In genomic region chr13:57278580-57278979, GRCm38 (mm10) we compare ENCODE assay signal across 11 mouse cellular contexts.
DNase-seq lines count a peak whose midpoint lies in the region; ATAC-seq and TF ChIP-seq lines count a peak whose summit lies in the region.
"Had no signal": no experiment of that assay in that cellular context is flagged by ENCODE, and none has a peak within 500 bp of the region (broad histone marks: within the 10 kb centered on the region; RNA-seq: fewer than 3 reads in every experiment).

No protein-coding gene starts in this region.

- H3K27me3 ChIP-seq in liver, postnatal 0 days (ENCODE audit: insufficient read depth, low read length), result no peaks in the 10 kb centered on the region
- H3K27me3 ChIP-seq in MEL (ENCODE audit: control insufficient read depth in 1 of 2, insufficient read depth in 2 of 2, low read length in 2 of 2), result no peaks in the 10 kb centered on the region
- no peaks in the 10 kb centered on the region for H3K27me3 ChIP-seq in limb, embryonic 11.5 days (ENCODE audit: control insufficient read depth, insufficient read depth, low read length)
- H3K27me3 ChIP-seq: CH12.LX; hindbrain, embryonic 15.5 days had no signal

- peak; percentile 53 for TF ChIP-seq CTCF in liver, postnatal 0 days (IDR thresholded peaks at IDR 0.05; ENCODE audit: low read depth)
- TF ChIP-seq CTCF in MEL (IDR thresholded peaks at IDR 0.05 in 2 of 3, conservative IDR thresholded peaks at IDR 0.05 in 1 of 3; ENCODE audit: control insufficient read depth in 1 of 3, insufficient read depth in 1 of 3, low read depth in 2 of 3, low read length in 3 of 3, poor library complexity in 1 of 3, severe bottlenecking in 1 of 3), result peak in 1 of 3 experiments; percentile 14; a peak in 2 of 6 replicates

- TF ChIP-seq POLR2A in MEL (IDR thresholded peaks at IDR 0.05; ENCODE audit: control insufficient read depth in 1 of 2, insufficient read depth in 1 of 2, low read depth in 1 of 2, low read length in 2 of 2, poor library complexity in 1 of 2), result no peak

- no peak for TF ChIP-seq EP300 in liver, postnatal 0 days (IDR thresholded peaks at IDR 0.05; ENCODE audit: low read depth)
- TF ChIP-seq EP300 in MEL (IDR thresholded peaks at IDR 0.05; ENCODE audit: low read depth in 1 of 2, low read length in 2 of 2), result no peak

- H3K79me2 ChIP-seq in MEL (ENCODE audit: control insufficient read depth, insufficient read depth, low read length, poor library complexity), result no peaks in the 10 kb centered on the region

- no peak overlapping the region for H3K27ac ChIP-seq in liver, postnatal 0 days (ENCODE audit: low read depth)
- H3K27ac ChIP-seq in MEL (ENCODE audit: control insufficient read depth, low read depth, low read length), result no peak overlapping the region
- H3K27ac ChIP-seq in limb, embryonic 11.5 days (replicated peaks; ENCODE audit: low read depth, low read length), result no peak overlapping the region
- H3K27ac ChIP-seq: hindbrain, embryonic 15.5 days had no signal

- no peak overlapping the region for H3K4me2 ChIP-seq in liver, postnatal 0 days (ENCODE audit: low read depth, low read length)
- no peak overlapping the region for H3K4me2 ChIP-seq in limb, embryonic 11.5 days (ENCODE audit: low read depth, severe bottlenecking)
- H3K4me2 ChIP-seq: hindbrain, embryonic 15.5 days had no signal

- H3K4me1 ChIP-seq in liver, postnatal 0 days (ENCODE audit: insufficient read depth), result no peaks in the 10 kb centered on the region
- no peaks in the 10 kb centered on the region for H3K4me1 ChIP-seq in MEL (ENCODE audit: control insufficient read depth in 1 of 2, insufficient read depth in 2 of 2, low read length in 2 of 2)
- 0 out of 2 replicates have a peak, but pooled peaks cover 5% of the 10 kb centered on the region for H3K4me1 ChIP-seq in limb, embryonic 11.5 days (ENCODE audit: control insufficient read depth, insufficient read depth, low read length)

- 10% methylated on average over 2 of the region's 2 CpGs for WGBS in liver, postnatal 0 days (ENCODE audit: insufficient replicate concordance)
- 9% methylated on average over 2 of the region's 2 CpGs for WGBS in limb, embryonic 11.5 days

- no peak overlapping the region for H3K4me3 ChIP-seq in liver, postnatal 0 days (ENCODE audit: low read depth, low read length)
- H3K4me3 ChIP-seq in MEL (ENCODE audit: control insufficient read depth in 1 of 2, insufficient read depth in 1 of 2, low read depth in 2 of 2, low read length in 2 of 2), result no peak overlapping the region
- no peak overlapping the region for H3K4me3 ChIP-seq in limb, embryonic 11.5 days (ENCODE audit: low read depth, low read length)
- H3K4me3 ChIP-seq: hindbrain, embryonic 15.5 days had no signal

- no peak overlapping the region for H3K9ac ChIP-seq in liver, postnatal 0 days (replicated peaks)
- no peak overlapping the region for H3K9ac ChIP-seq in MEL (ENCODE audit: control insufficient read depth, low read depth, low read length, poor library complexity, severe bottlenecking)
- no peak overlapping the region for H3K9ac ChIP-seq in limb, embryonic 11.5 days (ENCODE audit: low read length)
- H3K9ac ChIP-seq: hindbrain, embryonic 15.5 days had no signal

- peak; percentile 74 for DNase-seq in embryo, embryonic 10 days (ENCODE audit: low spot score)
- DNase-seq in embryo, embryonic 9.5 days (ENCODE audit: extremely low spot score), result no peak
- DNase-seq in liver, postnatal 0 days, result no peak
- DNase-seq in liver, result no peak
- peak; percentile 3 for DNase-seq in MEL (ENCODE audit: low read depth, low spot score)
- DNase-seq in limb, embryonic 11.5 days (ENCODE audit: low spot score), result peak; percentile 55
- no peak for DNase-seq in right cerebral cortex, postnatal 14 days
- DNase-seq in thymus, postnatal 25 days, result no peak

- no peak for TF ChIP-seq RAD21 in MEL (IDR thresholded peaks at IDR 0.05; ENCODE audit: low read depth, low read length)

- no peak for ATAC-seq in liver, postnatal 0 days
- no peak for ATAC-seq in limb, embryonic 11.5 days (ENCODE audit: insufficient number of reproducible peaks, low FRiP score, low TSS enrichment, low read depth)
- ATAC-seq: forebrain, embryonic 16.5 days had no signal

- H3K36me3 ChIP-seq in liver, postnatal 0 days (replicated peaks; ENCODE audit: insufficient read depth, low read length), result no peaks in the 10 kb centered on the region
- H3K36me3 ChIP-seq in MEL (ENCODE audit: control insufficient read depth in 1 of 2, insufficient read depth in 2 of 2, low read length in 2 of 2), result no peaks in the 10 kb centered on the region
- no peaks in the 10 kb centered on the region for H3K36me3 ChIP-seq in limb, embryonic 11.5 days (ENCODE audit: control insufficient read depth, insufficient read depth, low read length)
- H3K36me3 ChIP-seq: hindbrain, embryonic 15.5 days had no signal

- no peaks in the 10 kb centered on the region for H3K9me3 ChIP-seq in liver, postnatal 0 days (ENCODE audit: low read length)
- no peaks in the 10 kb centered on the region for H3K9me3 ChIP-seq in MEL (replicated peaks; ENCODE audit: insufficient read depth, low read length)
- H3K9me3 ChIP-seq in limb, embryonic 11.5 days (ENCODE audit: control insufficient read depth, low read length), result no peaks in the 10 kb centered on the region
- H3K9me3 ChIP-seq: hindbrain, embryonic 15.5 days had no signal

TF ChIP-seq in MEL, 35 proteins besides CTCF, POLR2A, EP300 and RAD21:
- TF ChIP-seq CHD1 (IDR thresholded peaks at IDR 0.05; ENCODE audit: low read depth, low read length) (no peak), MXI1 (IDR thresholded peaks at IDR 0.05; ENCODE audit: low read depth, low read length) (no peak), MAX (IDR thresholded peaks at IDR 0.05; ENCODE audit: low read length) (no peak), ETS1 (IDR thresholded peaks at IDR 0.05; ENCODE audit: low read depth, low read length) (no peak), POLR2AphosphoS5 (IDR thresholded peaks at IDR 0.05; ENCODE audit: borderline replicate concordance, low read depth, low read length) (no peak), MYC (IDR thresholded peaks at IDR 0.05; ENCODE audit: low read depth, low read length) (no peak), BHLHE40 (IDR thresholded peaks at IDR 0.05; ENCODE audit: borderline replicate concordance, low read depth, low read length) (no peak), ZMIZ1 (IDR thresholded peaks at IDR 0.05; ENCODE audit: low read depth, low read length) (no peak)

Comparison
In these comparisons a context has a peak if more than half of its experiments do, and no peak if none do; other contexts are left out.
1. DNase-seq: peak in embryo, embryonic 10 days (single experiment), MEL (single experiment) and limb, embryonic 11.5 days (single experiment); none in embryo, embryonic 9.5 days (single experiment), liver, postnatal 0 days (single experiment), liver (single experiment), right cerebral cortex, postnatal 14 days (single experiment) and thymus, postnatal 25 days (single experiment).